Mouse (Mus musculus): Measurements from ENCODE around the gene Ankrd49.

The Ankrd49 gene

GRCm38 (mm10) chr9:14740151-14740924, 44.3 kb downstream of the Ankrd49 start, which contains the start of gene Piwil4:
Gene Piwil4 (minus strand): TSS chr9:14740733.
- no peak for DNase-seq (ENCODE audit: low read depth)

- DNase-seq (ENCODE audit: low read depth): no peak
These were observed 45.0 kb downstream of the Ankrd49 start for GRCm38 (mm10) chr9:14739498-14740150.

- DNase-seq (ENCODE audit: low read depth): no peak
These were observed 53.6 kb downstream of the Ankrd49 start for GRCm38 (mm10) chr9:14730941-14731541.
